Mouse (Mus musculus) embryonic facial prominence, embryonic 10.5 days (tissue): Measurements from ENCODE around the gene Snx7. TPM values are rescaled to one million over a fixed set of nuclear protein-coding genes. Genes with fewer than 3 reads are reported as not detected.

Experiments
- DNase-seq: peaks from one replicate; pipeline ENCODE4 v3.0.0-alpha.2; 2017; ENCODE audit warnings: low spot score
- H3K27ac ChIP-seq: fragments of 300-500 bp; sonication (generic); replicated peaks from 2 replicates; pipeline ENCODE4 v1.5.1; 2016; ENCODE audit warnings: mild to moderate bottlenecking
- H3K27me3 ChIP-seq: fragments of 300-500 bp; sonication (generic); replicated peaks from 2 replicates; pipeline ENCODE4 v1.6.1; 2016; ENCODE audit warnings: low read depth, mild to moderate bottlenecking; ENCODE audit not compliant: poor library complexity, severe bottlenecking
- H3K36me3 ChIP-seq: fragments of 300-500 bp; sonication (generic); replicated peaks from 2 replicates; pipeline ENCODE4 v1.6.1; 2016; ENCODE audit warnings: mild to moderate bottlenecking, moderate library complexity
- H3K4me1 ChIP-seq: fragments of 300-500 bp; sonication (generic); 2 replicates; pipeline ENCODE4 v1.6.1; 2016
- H3K4me3 ChIP-seq: fragments of 300-500 bp; sonication (generic); 2 replicates; pipeline ENCODE4 v1.5.1; 2016; ENCODE audit warnings: mild to moderate bottlenecking, moderate library complexity
- H3K9me3 ChIP-seq: fragments of 300-500 bp; sonication (generic); 2 replicates; pipeline ENCODE4 v1.6.1; 2016; ENCODE audit warnings: mild to moderate bottlenecking
- WGBS: fragments of 180-500 bp; shearing (Covaris S2); methylation state at CpG from one replicate; pipeline ENCODE4 v1.1.7; 2016; 5-methylcytosine and 5-hydroxymethylcytosine counted together
- polyA plus RNA-seq: library from polyadenylated mRNA; unstranded; fragments of >200 nt; fragmentation: Nextera tagmentation; extraction: Ambion mirVana; gene quantifications from 2 replicates; pipeline ENCODE4 v1.2.1, GENCODE M21; 2016

Gene Snx7
- 13.5 and 14.1 TPM in 2 replicates for polyA plus RNA-seq

- 0 out of 2 replicates have a peak, but pooled peaks cover 3% of the 10 kb centered on the region for H3K27me3 ChIP-seq
- H3K4me1 ChIP-seq = peaks cover 13% of the 10 kb centered on the region
- H3K9me3 ChIP-seq = no peaks in the 10 kb centered on the region
- H3K4me3 ChIP-seq = peak within 1 kb of the TSS; percentile 73
- peak within 1 kb of the TSS; percentile 86 for H3K27ac ChIP-seq
- WGBS = 1% methylated on average over 53 of the region's 53 CpGs
- H3K36me3 ChIP-seq = no peaks in the 10 kb centered on the region
- DNase-seq = peak; percentile 92
These were observed at the start of gene Snx7 for GRCm38 (mm10) chr3:117868637-117869323. Gene Snx7 (minus strand): TSS chr3:117868936.

- Histone ChIP-seq H3K4me3 (no peak overlapping the region), H3K27me3 (no peaks in the 10 kb centered on the region), H3K27ac (no peak overlapping the region), H3K36me3 (no peaks in the 10 kb centered on the region), H3K9me3 (no peaks in the 10 kb centered on the region), H3K4me1 (no peaks in the 10 kb centered on the region)
- no peak for DNase-seq
- WGBS = 82% methylated on average over 3 of the region's 3 CpGs
These were observed 46.7 kb upstream of the Snx7 start for GRCm38 (mm10) chr3:117915420-117915819.

GRCm38 (mm10) chr3:117893736-117894135, 25.0 kb upstream of the Snx7 start:
- WGBS = 77% methylated on average over 2 of the region's 2 CpGs
- Histone ChIP-seq H3K4me1 (no peaks in the 10 kb centered on the region), H3K27me3 (no peaks in the 10 kb centered on the region), H3K27ac (no peak overlapping the region), H3K36me3 (no peaks in the 10 kb centered on the region), H3K9me3 (no peaks in the 10 kb centered on the region), H3K4me3 (no peak overlapping the region)
- DNase-seq = no peak

GRCm38 (mm10) chr3:117875450-117875849, 6.7 kb upstream of the Snx7 start:
- DNase-seq = no peak
- H3K4me3 ChIP-seq = no peak overlapping the region
- H3K9me3 ChIP-seq = no peaks in the 10 kb centered on the region
- H3K27me3 ChIP-seq = no peaks in the 10 kb centered on the region
- H3K4me1 ChIP-seq = no peaks in the 10 kb centered on the region
- 82% methylated on average over 3 of the region's 3 CpGs for WGBS
- no peak overlapping the region for H3K27ac ChIP-seq
- no peaks in the 10 kb centered on the region for H3K36me3 ChIP-seq

GRCm38 (mm10) chr3:117873209-117873863, 4.6 kb upstream of the Snx7 start:
- Histone ChIP-seq H3K9me3 (no peaks in the 10 kb centered on the region), H3K4me3 (no peak overlapping the region), H3K27me3 (no peaks in the 10 kb centered on the region), H3K4me1 (peaks cover 9% of the 10 kb centered on the region), H3K27ac (no peak overlapping the region), H3K36me3 (no peaks in the 10 kb centered on the region)
- no peak for DNase-seq
- 74% methylated on average over 5 of the region's 5 CpGs for WGBS

- H3K36me3 ChIP-seq = no peaks in the 10 kb centered on the region
- no peak for DNase-seq
- 0 out of 2 replicates have a peak, but pooled peaks cover 3% of the 10 kb centered on the region for H3K27me3 ChIP-seq
- WGBS = 23% methylated on average over 2 of the region's 2 CpGs
- H3K9me3 ChIP-seq = no peaks in the 10 kb centered on the region
- peak overlapping the region; percentile 86 for H3K27ac ChIP-seq
- peaks cover 13% of the 10 kb centered on the region for H3K4me1 ChIP-seq
- peak overlapping the region; percentile 73 for H3K4me3 ChIP-seq
These were observed 584 bp upstream of the Snx7 start for GRCm38 (mm10) chr3:117869324-117869715.

GRCm38 (mm10) chr3:117868091-117868490, 645 bp downstream of the Snx7 start:
- Histone ChIP-seq H3K4me3 (peak overlapping the region; percentile 73), H3K4me1 (peaks cover 13% of the 10 kb centered on the region), H3K36me3 (no peaks in the 10 kb centered on the region), H3K9me3 (no peaks in the 10 kb centered on the region), H3K27ac (0 out of 2 replicates have a peak overlapping the region, but pooled peaks have one; percentile 86), H3K27me3 (0 out of 2 replicates have a peak, but pooled peaks cover 3% of the 10 kb centered on the region)
- no peak for DNase-seq
- 76% methylated on average over 2 of the region's 2 CpGs for WGBS

- no peaks in the 10 kb centered on the region for H3K36me3 ChIP-seq
- H3K4me1 ChIP-seq = peaks cover 13% of the 10 kb centered on the region
- 89% methylated on average over 12 of the region's 12 CpGs for WGBS
- 0 out of 2 replicates have a peak, but pooled peaks cover 3% of the 10 kb centered on the region for H3K27me3 ChIP-seq
- no peak for DNase-seq
- no peaks in the 10 kb centered on the region for H3K9me3 ChIP-seq
- no peak overlapping the region for H3K27ac ChIP-seq
- no peak overlapping the region for H3K4me3 ChIP-seq
These were observed 1.9 kb downstream of the Snx7 start for GRCm38 (mm10) chr3:117866696-117867407.

GRCm38 (mm10) chr3:117865621-117866020, 3.1 kb downstream of the Snx7 start:
- H3K4me3 ChIP-seq = no peak overlapping the region
- no peak for DNase-seq
- H3K9me3 ChIP-seq = no peaks in the 10 kb centered on the region
- no peaks in the 10 kb centered on the region for H3K36me3 ChIP-seq
- H3K27ac ChIP-seq = no peak overlapping the region
- H3K27me3 ChIP-seq = 0 out of 2 replicates have a peak, but pooled peaks cover 3% of the 10 kb centered on the region
- peaks cover 13% of the 10 kb centered on the region for H3K4me1 ChIP-seq

GRCm38 (mm10) chr3:117862951-117863350, 5.8 kb downstream of the Snx7 start:
- 0 out of 2 replicates have a peak, but pooled peaks cover 3% of the 10 kb centered on the region for H3K27me3 ChIP-seq
- WGBS = 64% methylated on average over 2 of the region's 2 CpGs
- no peak overlapping the region for H3K4me3 ChIP-seq

GRCm38 (mm10) chr3:117861977-117862434, 6.7 kb downstream of the Snx7 start:
- H3K4me1 ChIP-seq = no peaks in the 10 kb centered on the region
- WGBS = 89% methylated on average over 6 of the region's 6 CpGs
- peaks cover 4% of the 10 kb centered on the region for H3K36me3 ChIP-seq
- H3K4me3 ChIP-seq = no peak overlapping the region
- H3K27ac ChIP-seq = no peak overlapping the region
- no peak for DNase-seq
- 0 out of 2 replicates have a peak, but pooled peaks cover under 1% of the 10 kb centered on the region for H3K27me3 ChIP-seq
- no peaks in the 10 kb centered on the region for H3K9me3 ChIP-seq

More at GRCm38 (mm10) chr3:117862951-117863350, 5.8 kb downstream of the Snx7 start:
- no peak for DNase-seq
- peaks cover under 1% of the 10 kb centered on the region; the same call in 1 of the 2 replicates for H3K4me1 ChIP-seq
- H3K9me3 ChIP-seq = no peaks in the 10 kb centered on the region
- H3K36me3 ChIP-seq = peaks cover 4% of the 10 kb centered on the region
- no peak overlapping the region for H3K27ac ChIP-seq

GRCm38 (mm10) chr3:117858996-117859395, 9.7 kb downstream of the Snx7 start:
- Histone ChIP-seq H3K9me3 (no peaks in the 10 kb centered on the region), H3K27ac (no peak overlapping the region), H3K4me3 (no peak overlapping the region), H3K4me1 (no peaks in the 10 kb centered on the region), H3K36me3 (peaks cover 4% of the 10 kb centered on the region), H3K27me3 (no peaks in the 10 kb centered on the region)
- WGBS = 92% methylated on average over 3 of the region's 3 CpGs
- DNase-seq = no peak
